Mouse (Mus musculus) E14TG2a.4 (cell line): ENCODE measurements around the gene Rgs3.
"Not testable (repeated sequence)": the region's sequence is repeated elsewhere in the genome, so short reads cannot be mapped to it uniquely, and the experiment has no call there.

ENCODE experiments used
- CTCF ChIP-seq: conservative IDR thresholded peaks from 2 replicates; pipeline ENCODE4 v1.5.1; 2014; ENCODE audit warnings: low read length
- NANOG ChIP-seq: IDR thresholded peaks from 2 replicates; pipeline ENCODE4 v1.6.1; 2014; ENCODE audit warnings: borderline replicate concordance, low read length, mixed read lengths
- POU5F1 ChIP-seq: IDR thresholded peaks from 2 replicates; pipeline ENCODE4 v1.6.1; 2014; ENCODE audit warnings: low read length, borderline replicate concordance

DNA sequence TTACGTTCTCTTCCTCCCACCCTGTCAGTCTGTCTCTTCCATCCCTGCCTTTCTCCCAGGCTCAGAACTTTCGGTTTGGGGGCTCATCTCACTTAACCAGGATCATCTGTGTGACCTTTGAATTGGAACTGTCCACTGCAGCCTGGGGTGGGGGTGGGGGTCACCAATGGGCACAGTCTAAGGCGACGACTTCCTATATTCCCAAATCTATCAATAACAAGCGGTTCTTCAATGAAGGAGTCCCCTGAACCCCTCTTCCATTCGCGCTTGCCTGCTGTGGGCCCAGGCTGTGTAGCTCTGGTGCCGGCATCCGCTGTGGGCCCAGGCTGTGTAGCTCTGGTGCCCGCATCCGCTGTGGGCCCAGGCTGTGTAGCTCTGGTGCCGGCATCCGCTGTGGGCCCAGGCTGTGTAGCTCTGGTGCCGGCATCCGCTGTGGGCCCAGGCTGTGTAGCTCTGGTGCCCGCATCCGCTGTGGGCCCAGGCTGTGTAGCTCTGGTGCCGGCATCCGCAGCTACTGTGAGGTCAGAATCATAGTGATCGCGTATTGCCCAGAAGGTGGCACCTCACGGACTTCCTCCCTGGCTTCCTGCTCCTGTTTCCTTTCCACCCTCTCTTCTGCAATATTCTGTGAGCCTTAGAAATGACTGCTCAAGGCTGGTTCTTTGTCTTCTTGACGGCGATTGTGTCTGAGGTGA lies 34.0 kb downstream of the Rgs3 start:
- TF ChIP-seq CTCF, NANOG, POU5F1: not testable (repeated sequence)
